Mouse (Mus musculus) heart, adult 2 months (tissue): Measurements from ENCODE around the gene Galnt2. TPM values are rescaled to one million over a fixed set of nuclear protein-coding genes. Genes with fewer than 3 reads are reported as not detected.

Experiments
- DNase-seq, 2 experiments: peaks; one replicate each; pipeline ENCODE4 v3.0.0; 2021
- H3K27ac ChIP-seq: fragments of 200-600 bp; 2 replicates; pipeline ENCODE4 v1.8.1; 2022
- H3K27me3 ChIP-seq: fragments of 200-500 bp; 2 replicates; pipeline ENCODE4 v1.6.1; 2012; ENCODE audit warnings: mild to moderate bottlenecking, low read length, inconsistent platforms, mixed read lengths; ENCODE audit not compliant: control insufficient read depth, insufficient read depth
- H3K36me3 ChIP-seq: fragments of 200-500 bp; 2 replicates; pipeline ENCODE4 v1.6.1; 2012; ENCODE audit warnings: low read length, inconsistent platforms; ENCODE audit not compliant: control insufficient read depth, insufficient read depth
- H3K4me1 ChIP-seq: fragments of 200-500 bp; 2 replicates; pipeline ENCODE4 v1.6.1; 2011; ENCODE audit warnings: low read length; ENCODE audit not compliant: control insufficient read depth, insufficient read depth
- H3K4me3 ChIP-seq: fragments of 200-600 bp; 2 replicates; pipeline ENCODE4 v1.8.1; 2022
- H3K79me2 ChIP-seq: fragments of 200-500 bp; replicated peaks from 2 replicates; pipeline ENCODE4 v1.6.1; 2012; ENCODE audit warnings: mild to moderate bottlenecking, inconsistent platforms, low read length, moderate library complexity, mixed read lengths; ENCODE audit not compliant: control insufficient read depth, insufficient read depth
- H3K9ac ChIP-seq: fragments of 200-500 bp; 2 replicates; pipeline ENCODE4 v1.6.1; 2012; ENCODE audit warnings: low read depth, mild to moderate bottlenecking, control low read depth, inconsistent platforms, low read length, mixed read lengths
- CTCF ChIP-seq: fragments of 200-600 bp; IDR thresholded peaks from 2 replicates; pipeline ENCODE4 v1.8.1; 2022; ENCODE audit warnings: antibody characterized with exemption, mild to moderate bottlenecking, moderate library complexity
- EP300 ChIP-seq: fragments of 200-500 bp; IDR thresholded peaks from 2 replicates; pipeline ENCODE4 v1.6.1; 2011; ENCODE audit warnings: low read depth, low read length, control low read depth; ENCODE audit not compliant: insufficient read depth
- POLR2A ChIP-seq: fragments of 200-500 bp; IDR thresholded peaks from 2 replicates; pipeline ENCODE4 v1.6.1; 2011; ENCODE audit warnings: mild to moderate bottlenecking, low read depth, low read length, control low read depth; ENCODE audit not compliant: insufficient read depth
- WGBS: fragments of 180-500 bp; shearing (Covaris S2); methylation state at CpG from one replicate; pipeline ENCODE4 v1.1.7; 2018; 5-methylcytosine and 5-hydroxymethylcytosine counted together
- intact Hi-C: fragments of 180-260 bp; cut with DNase I; formaldehyde crosslinking; loops from one replicate; pipeline ENCODE4 v1.15.1; 2025
- polyA plus RNA-seq: library from polyadenylated mRNA; depleted of rRNA; stranded (reverse); fragments of >200 nt; gene quantifications from 2 replicates; pipeline ENCODE4 v1.2.3, GENCODE M21; 2012
- total RNA-seq, 2 experiments: library from RNA; stranded (reverse); gene quantifications; 2 replicates each; pipeline ENCODE4 v1.2.3; 2021

Gene Galnt2
- total and polyA plus RNA-seq, 3 experiments = 3.7 to 42.9 (median 35.2) TPM

GRCm38 (mm10) chr8:124331094-124331493 is 99.9 kb downstream of the Galnt2 start:
- TF ChIP-seq CTCF (no peak), EP300 (no peak), POLR2A (no peak)
- Histone ChIP-seq H3K4me3 (no peak overlapping the region), H3K27me3 (no peaks in the 10 kb centered on the region), H3K9ac (no peak overlapping the region), H3K36me3 (no peaks in the 10 kb centered on the region), H3K27ac (no peak overlapping the region), H3K79me2 (no peaks in the 10 kb centered on the region), H3K4me1 (no peaks in the 10 kb centered on the region)
- no peak for DNase-seq
- intact Hi-C loops = no loop called here
- 89% methylated on average over 3 of the region's 3 CpGs for WGBS

GRCm38 (mm10) chr8:124331706-124332105 is 100.5 kb downstream of the Galnt2 start:
- no peaks in the 10 kb centered on the region for H3K79me2 ChIP-seq
- H3K4me1 ChIP-seq = no peaks in the 10 kb centered on the region
- no peak overlapping the region for H3K9ac ChIP-seq
- TF ChIP-seq POLR2A (no peak), EP300 (no peak), CTCF (no peak)
- no peak overlapping the region for H3K4me3 ChIP-seq
- no peaks in the 10 kb centered on the region for H3K27me3 ChIP-seq
- 83% methylated on average over 11 of the region's 11 CpGs for WGBS
- intact Hi-C loops = no loop called here
- no peak for DNase-seq
- no peaks in the 10 kb centered on the region for H3K36me3 ChIP-seq
- H3K27ac ChIP-seq = no peak overlapping the region

GRCm38 (mm10) chr8:124336302-124336701 is 105.1 kb downstream of the Galnt2 start:
- DNase-seq = no peak
- TF ChIP-seq POLR2A (no peak), EP300 (no peak), CTCF (no peak)
- Histone ChIP-seq H3K79me2 (no peaks in the 10 kb centered on the region), H3K27ac (no peak overlapping the region), H3K4me1 (no peaks in the 10 kb centered on the region), H3K27me3 (no peaks in the 10 kb centered on the region), H3K9ac (no peak overlapping the region), H3K4me3 (no peak overlapping the region), H3K36me3 (no peaks in the 10 kb centered on the region)
- intact Hi-C loops = no loop called here
- WGBS = 96% methylated on average over 13 of the region's 13 CpGs

- DNase-seq = no peak
- 74% methylated on average over 3 of the region's 3 CpGs for WGBS
- no peak for TF ChIP-seq CTCF
- TF ChIP-seq EP300 = no peak
- no peak for TF ChIP-seq POLR2A
- Histone ChIP-seq H3K36me3 (no peaks in the 10 kb centered on the region), H3K4me3 (no peak overlapping the region), H3K4me1 (no peaks in the 10 kb centered on the region), H3K9ac (no peak overlapping the region), H3K79me2 (no peaks in the 10 kb centered on the region), H3K27me3 (no peaks in the 10 kb centered on the region), H3K27ac (no peak overlapping the region)
- intact Hi-C loops = no loop called here
These were observed 108.6 kb downstream of the Galnt2 start for GRCm38 (mm10) chr8:124339742-124340141.

GRCm38 (mm10) chr8:124340360-124341068 is 109.3 kb downstream of the Galnt2 start:
- Histone ChIP-seq H3K36me3 (no peaks in the 10 kb centered on the region), H3K4me1 (no peaks in the 10 kb centered on the region), H3K27me3 (no peaks in the 10 kb centered on the region), H3K4me3 (no peak overlapping the region), H3K9ac (no peak overlapping the region), H3K27ac (no peak overlapping the region), H3K79me2 (no peaks in the 10 kb centered on the region)
- TF ChIP-seq CTCF (no peak), EP300 (no peak), POLR2A (no peak)
- no peak for DNase-seq
- intact Hi-C loops = no loop called here
- 85% methylated on average over 17 of the region's 17 CpGs for WGBS

- intact Hi-C loops = no loop called here
- H3K79me2 ChIP-seq = no peaks in the 10 kb centered on the region
- no peaks in the 10 kb centered on the region for H3K27me3 ChIP-seq
- no peak for DNase-seq
- H3K4me3 ChIP-seq = no peak overlapping the region
- H3K36me3 ChIP-seq = no peaks in the 10 kb centered on the region
- no peak overlapping the region for H3K9ac ChIP-seq
- no peak for TF ChIP-seq EP300
- no peaks in the 10 kb centered on the region; the same call in 1 of the 2 replicates for H3K4me1 ChIP-seq
- H3K27ac ChIP-seq = no peak overlapping the region
- 95% methylated on average over 15 of the region's 15 CpGs for WGBS
These were observed 112.0 kb downstream of the Galnt2 start for GRCm38 (mm10) chr8:124343151-124343550.
